ENCODE assay signal across 20 mouse cellular contexts in genomic region chr7:141330706-141331105, GRCm38 (mm10). TPM values are rescaled to one million over a fixed set of nuclear protein-coding genes. Genes with fewer than 3 reads are reported as not detected.
"Had no signal": no experiment of that assay in that cellular context is flagged by ENCODE, and none has a peak within 500 bp of the region (broad histone marks: within the 10 kb centered on the region; RNA-seq: fewer than 3 reads in every experiment).

No protein-coding gene starts in this region.

- H3K27ac ChIP-seq: midbrain, embryonic 10.5 days; midbrain, embryonic 13.5 days; neural tube, embryonic 13.5 days; neural tube, embryonic 15.5 days had no signal

- H3K4me3 ChIP-seq: midbrain, embryonic 10.5 days; midbrain, embryonic 13.5 days; myocyte; neural tube, embryonic 13.5 days; neural tube, embryonic 15.5 days had no signal

- DNase-seq: lung, adult 18-20 months; lung, embryonic 14.5 days; lung, postnatal 10 days; lung, postnatal 4 days; retina, postnatal 1 day; right cerebral cortex, adult 18-20 months; right cerebral cortex, postnatal 25 days; right cerebral cortex, postnatal 4 days; spleen, adult 18-20 months; thymus, adult 18-20 months; thymus, postnatal 14 days; thymus, postnatal 36 days had no signal

- ATAC-seq: midbrain, embryonic 13.5 days had no signal

- H3K9ac ChIP-seq: lung, embryonic 14.5 days; midbrain, embryonic 13.5 days; neural tube, embryonic 13.5 days; neural tube, embryonic 15.5 days had no signal

- H3K9me3 ChIP-seq: midbrain, embryonic 10.5 days; midbrain, embryonic 13.5 days; neural tube, embryonic 13.5 days; neural tube, embryonic 15.5 days had no signal

- H3K27me3 ChIP-seq: midbrain, embryonic 13.5 days; neural tube, embryonic 13.5 days; neural tube, embryonic 15.5 days had no signal

- H3K4me2 ChIP-seq: lung, embryonic 14.5 days; midbrain, embryonic 13.5 days; neural tube, embryonic 13.5 days; neural tube, embryonic 15.5 days had no signal

RNA-seq across cellular contexts. Expression of gene Eps8l2, which starts 8.0 kb away (rescaled TPM):
- total RNA-seq: megakaryocyte, adult 5-6 weeks had no signal

RNA-seq across cellular contexts. Expression of gene Drd4, which starts 38.9 kb away (rescaled TPM):
- total RNA-seq: megakaryocyte, adult 5-6 weeks; megakaryocyte-erythroid progenitor cell, adult 5-6 weeks had no signal
- polyA plus RNA-seq: liver, embryonic 16.5 days; myocyte had no signal

RNA-seq across cellular contexts. Expression of gene Sct, which starts 51.8 kb away (rescaled TPM):
- total RNA-seq: megakaryocyte, adult 5-6 weeks; megakaryocyte-erythroid progenitor cell, adult 5-6 weeks had no signal
